Mouse (Mus musculus): Measurements from ENCODE around the gene Slc38a1. TPM values are rescaled to one million over a fixed set of nuclear protein-coding genes. Genes with fewer than 3 reads are reported as not detected.

Slc38a1 gene
- 136 and 170 TPM in 2 replicates for polyA plus RNA-seq (2012; rRNA removed)

DNA sequence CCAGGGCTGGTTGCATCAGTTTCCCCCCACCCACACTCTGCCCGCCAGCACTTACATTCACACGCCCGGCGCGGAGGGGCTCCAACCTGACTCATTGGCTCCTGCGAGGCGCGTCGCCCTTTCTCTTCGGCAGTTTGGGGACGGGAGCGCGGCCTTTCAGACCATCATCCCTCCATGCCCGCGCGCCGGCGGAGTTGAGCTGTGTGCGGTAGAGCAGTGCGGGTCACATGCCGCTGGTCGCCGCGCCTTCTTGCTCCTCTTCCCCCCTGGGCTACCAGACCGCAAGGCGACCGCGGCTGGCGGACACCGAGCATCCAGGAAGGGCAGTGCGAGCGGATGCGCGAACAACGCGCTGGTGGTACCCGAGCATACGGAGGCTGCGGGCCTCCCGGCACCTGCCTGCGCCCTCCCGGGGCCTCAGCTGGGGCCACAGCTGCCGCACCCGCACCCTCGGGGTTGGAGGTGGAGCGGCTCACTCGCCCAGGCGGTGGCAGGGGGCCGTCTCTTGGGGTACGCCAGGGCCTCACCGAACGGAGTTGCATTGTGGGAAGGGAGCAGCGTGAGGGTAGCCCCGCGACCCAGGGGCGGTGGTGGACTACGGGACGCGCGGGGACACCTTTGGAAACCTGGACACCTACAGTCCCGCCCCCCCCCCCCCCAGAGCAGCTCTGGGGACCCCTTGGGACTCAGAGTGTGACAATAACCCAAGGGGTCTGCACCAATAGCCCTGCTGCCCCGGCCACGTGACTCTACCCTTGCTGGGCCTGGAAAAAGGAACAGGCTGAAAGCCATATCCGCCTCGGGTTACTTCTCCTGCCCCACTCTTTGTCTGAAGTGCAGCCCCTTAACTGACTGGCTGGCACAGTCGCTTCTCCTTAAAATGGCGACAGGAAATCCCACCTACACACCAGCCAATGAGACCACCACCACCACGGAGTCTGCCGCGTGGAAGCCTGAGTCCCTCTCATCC, at the start of gene Slc38a1:
Slc38a1 (minus strand) TSS at position 478 of the 970 bp plus-strand sequence.
- H3K27ac ChIP-seq (ENCODE audit: control insufficient read depth, insufficient read depth, low read length): peak within 1 kb of the TSS; percentile 92
- peak; percentile 84 for DNase-seq
- under 1% methylated on average over 68 of the region's 70 CpGs for WGBS

DNA sequence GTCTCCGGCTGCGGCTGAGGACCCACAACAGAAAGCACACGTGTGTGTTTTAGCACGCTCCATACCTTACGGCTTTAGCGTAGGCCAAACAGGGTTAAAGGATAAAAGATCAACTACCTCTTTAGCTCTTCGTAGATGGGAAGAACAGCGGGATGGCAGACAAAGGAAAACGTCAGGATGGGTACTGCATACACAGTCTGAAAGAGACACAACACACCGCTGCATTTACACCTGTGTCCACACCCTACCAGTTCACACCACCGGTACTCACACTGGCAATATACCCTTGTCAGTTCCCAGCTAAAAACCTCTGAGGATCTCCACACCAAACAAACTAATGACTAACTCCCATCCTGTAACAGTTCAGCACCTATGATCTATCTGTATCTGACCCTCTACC, 49.7 kb upstream of the Slc38a1 start:
- no peaks in the 10 kb centered on the region for H3K27me3 ChIP-seq (ENCODE audit: control insufficient read depth, insufficient read depth, low read length)
- no peak for TF ChIP-seq POLR2A (IDR thresholded peaks at IDR 0.05; ENCODE audit: control insufficient read depth, extremely low read depth, insufficient read depth, low read length, poor library complexity)
- TF ChIP-seq CTCF (IDR thresholded peaks at IDR 0.05; ENCODE audit: borderline replicate concordance, control insufficient read depth, extremely low read depth, insufficient read depth, low read length, poor library complexity): no peak
- WGBS: 97% methylated on average over 11 of the region's 11 CpGs
- no peak for DNase-seq
- H3K27ac ChIP-seq (ENCODE audit: control insufficient read depth, insufficient read depth, low read length): no peak overlapping the region
- peaks cover 95% of the 10 kb centered on the region for H3K36me3 ChIP-seq (ENCODE audit: control insufficient read depth, insufficient read depth, low read length)
- H3K4me1 ChIP-seq (replicated peaks; ENCODE audit: control insufficient read depth, insufficient read depth, low read length): peaks cover 8% of the 10 kb centered on the region
- no peak overlapping the region for H3K4me3 ChIP-seq (ENCODE audit: control insufficient read depth, insufficient read depth, low read length)

More for the DNA sequence above, at the start of gene Slc38a1:
- H3K27me3 ChIP-seq (ENCODE audit: control insufficient read depth, insufficient read depth, low read length): no peaks in the 10 kb centered on the region
- no peaks in the 10 kb centered on the region for H3K36me3 ChIP-seq (ENCODE audit: control insufficient read depth, insufficient read depth, low read length)
- peaks cover 21% of the 10 kb centered on the region for H3K4me1 ChIP-seq (replicated peaks; ENCODE audit: control insufficient read depth, insufficient read depth, low read length)
- H3K4me3 ChIP-seq (ENCODE audit: control insufficient read depth, insufficient read depth, low read length): peak within 1 kb of the TSS; percentile 70
- TF ChIP-seq POLR2A (IDR thresholded peaks at IDR 0.05; ENCODE audit: control insufficient read depth, extremely low read depth, insufficient read depth, low read length, poor library complexity): 0 out of 2 replicates have a peak, but pooled peaks have one; percentile 38
- TF ChIP-seq CTCF (IDR thresholded peaks at IDR 0.05; ENCODE audit: borderline replicate concordance, control insufficient read depth, extremely low read depth, insufficient read depth, low read length, poor library complexity): 0 out of 2 replicates have a peak, but pooled peaks have one; percentile 32

DNA sequence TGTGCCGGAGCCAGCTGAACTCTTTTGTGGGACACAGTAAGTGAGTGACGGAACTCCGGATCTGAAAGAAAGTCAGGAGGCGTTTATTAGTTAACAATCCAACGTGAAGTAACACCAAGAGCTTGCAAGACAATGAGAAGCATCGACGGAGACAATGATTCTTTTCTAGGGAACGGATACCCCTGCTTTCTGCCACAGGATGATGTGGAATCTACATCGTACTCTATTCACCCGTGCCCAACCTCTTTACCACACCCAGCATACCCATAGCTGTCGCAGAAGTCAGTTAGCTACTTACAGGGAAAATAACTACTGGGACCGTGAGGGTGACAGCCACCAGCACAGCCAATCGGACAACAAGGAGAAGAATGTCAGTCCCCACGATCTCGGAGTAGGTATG, 48.7 kb upstream of the Slc38a1 start:
- DNase-seq: no peak
- H3K27ac ChIP-seq (ENCODE audit: control insufficient read depth, insufficient read depth, low read length): no peak overlapping the region
- peaks cover 88% of the 10 kb centered on the region for H3K36me3 ChIP-seq (ENCODE audit: control insufficient read depth, insufficient read depth, low read length)
- whole genome bisulfite sequencing: 96% methylated on average over 15 of the region's 15 CpGs
- no peaks in the 10 kb centered on the region for H3K27me3 ChIP-seq (ENCODE audit: control insufficient read depth, insufficient read depth, low read length)
- TF ChIP-seq POLR2A (IDR thresholded peaks at IDR 0.05; ENCODE audit: control insufficient read depth, extremely low read depth, insufficient read depth, low read length, poor library complexity) (no peak), CTCF (IDR thresholded peaks at IDR 0.05; ENCODE audit: borderline replicate concordance, control insufficient read depth, extremely low read depth, insufficient read depth, low read length, poor library complexity) (no peak)
- peaks cover 4% of the 10 kb centered on the region; the same call in 1 of the 2 replicates for H3K4me1 ChIP-seq (replicated peaks; ENCODE audit: control insufficient read depth, insufficient read depth, low read length)
- H3K4me3 ChIP-seq (ENCODE audit: control insufficient read depth, insufficient read depth, low read length): no peak overlapping the region

GRCm38 (mm10) chr15:96690829-96691228, 48.1 kb upstream of the Slc38a1 start:
- TF ChIP-seq CTCF (IDR thresholded peaks at IDR 0.05; ENCODE audit: borderline replicate concordance, control insufficient read depth, extremely low read depth, insufficient read depth, low read length, poor library complexity) (no peak), POLR2A (IDR thresholded peaks at IDR 0.05; ENCODE audit: control insufficient read depth, extremely low read depth, insufficient read depth, low read length, poor library complexity) (no peak)
- WGBS: 94% methylated on average over 13 of the region's 13 CpGs
- no peak overlapping the region for H3K4me3 ChIP-seq (ENCODE audit: control insufficient read depth, insufficient read depth, low read length)
- no peak for DNase-seq
- peaks cover 6% of the 10 kb centered on the region; the same call in 1 of the 2 replicates for H3K4me1 ChIP-seq (replicated peaks; ENCODE audit: control insufficient read depth, insufficient read depth, low read length)
- no peaks in the 10 kb centered on the region for H3K27me3 ChIP-seq (ENCODE audit: control insufficient read depth, insufficient read depth, low read length)
- H3K27ac ChIP-seq (ENCODE audit: control insufficient read depth, insufficient read depth, low read length): no peak overlapping the region
- H3K36me3 ChIP-seq (ENCODE audit: control insufficient read depth, insufficient read depth, low read length): peaks cover 83% of the 10 kb centered on the region

DNA sequence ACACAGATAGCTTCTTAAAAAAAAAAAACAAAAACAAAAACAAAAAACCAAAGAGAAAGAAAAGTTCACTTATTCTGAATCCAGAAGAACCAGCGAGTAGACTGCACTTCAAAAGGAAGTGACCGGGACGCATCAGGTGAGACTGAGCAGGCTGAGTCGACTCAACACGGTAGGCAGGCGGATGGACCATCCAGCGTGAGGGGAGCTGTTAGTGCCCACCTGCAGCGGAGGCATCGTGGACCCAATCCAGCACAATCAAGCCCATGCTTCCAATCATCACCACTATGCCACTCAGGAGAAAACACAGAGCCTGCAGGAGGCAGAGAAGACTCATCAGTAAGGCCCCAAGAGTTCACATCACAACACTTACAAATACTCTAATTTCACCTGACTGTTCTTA, 47.2 kb upstream of the Slc38a1 start:
- Histone ChIP-seq H3K27ac (ENCODE audit: control insufficient read depth, insufficient read depth, low read length) (no peak overlapping the region), H3K4me3 (ENCODE audit: control insufficient read depth, insufficient read depth, low read length) (no peak overlapping the region), H3K36me3 (ENCODE audit: control insufficient read depth, insufficient read depth, low read length) (peaks cover 74% of the 10 kb centered on the region), H3K27me3 (ENCODE audit: control insufficient read depth, insufficient read depth, low read length) (no peaks in the 10 kb centered on the region), H3K4me1 (replicated peaks; ENCODE audit: control insufficient read depth, insufficient read depth, low read length) (peaks cover 9% of the 10 kb centered on the region)
- no peak for DNase-seq
- 92% methylated on average over 9 of the region's 9 CpGs for WGBS
- TF ChIP-seq POLR2A (IDR thresholded peaks at IDR 0.05; ENCODE audit: control insufficient read depth, extremely low read depth, insufficient read depth, low read length, poor library complexity) (no peak), CTCF (IDR thresholded peaks at IDR 0.05; ENCODE audit: borderline replicate concordance, control insufficient read depth, extremely low read depth, insufficient read depth, low read length, poor library complexity) (no peak)

DNA sequence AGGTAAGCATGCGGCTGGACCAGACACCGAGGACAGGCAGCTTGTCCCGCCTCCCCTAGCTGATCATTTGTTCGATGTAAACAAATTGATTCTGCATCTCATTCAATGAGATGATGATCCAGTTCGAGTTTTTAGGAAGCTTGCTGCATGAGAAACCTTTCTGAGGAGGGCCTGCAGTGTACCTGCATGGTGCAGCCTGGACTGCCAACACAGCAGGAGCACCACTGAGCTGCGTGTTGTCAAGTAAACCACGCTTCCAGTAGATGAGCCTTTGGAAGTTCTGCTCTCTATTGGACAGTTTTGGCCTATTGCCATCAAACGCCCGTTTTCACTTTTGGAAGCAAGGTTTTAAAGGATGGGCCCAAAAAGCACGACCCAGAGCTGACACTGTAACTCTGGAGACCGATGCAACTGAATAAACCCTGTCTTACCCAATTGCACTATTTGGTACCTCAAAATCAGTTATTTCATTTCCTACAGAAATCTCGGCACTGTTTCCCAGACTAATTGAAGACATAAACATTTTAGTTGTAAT, 46.1 kb upstream of the Slc38a1 start:
- H3K27me3 ChIP-seq (ENCODE audit: control insufficient read depth, insufficient read depth, low read length): no peaks in the 10 kb centered on the region
- H3K36me3 ChIP-seq (ENCODE audit: control insufficient read depth, insufficient read depth, low read length): peaks cover 63% of the 10 kb centered on the region
- peaks cover 13% of the 10 kb centered on the region for H3K4me1 ChIP-seq (replicated peaks; ENCODE audit: control insufficient read depth, insufficient read depth, low read length)
- 94% methylated on average over 12 of the region's 12 CpGs for WGBS
- no peak overlapping the region for H3K4me3 ChIP-seq (ENCODE audit: control insufficient read depth, insufficient read depth, low read length)
- TF ChIP-seq POLR2A (IDR thresholded peaks at IDR 0.05; ENCODE audit: control insufficient read depth, extremely low read depth, insufficient read depth, low read length, poor library complexity): no peak
- no peak for TF ChIP-seq CTCF (IDR thresholded peaks at IDR 0.05; ENCODE audit: borderline replicate concordance, control insufficient read depth, extremely low read depth, insufficient read depth, low read length, poor library complexity)
- no peak for DNase-seq
- no peak overlapping the region for H3K27ac ChIP-seq (ENCODE audit: control insufficient read depth, insufficient read depth, low read length)

All from thymus, adult 2 months (tissue).